ENCODE assay signal across 8 mouse cellular contexts in the genomic region with DNA sequence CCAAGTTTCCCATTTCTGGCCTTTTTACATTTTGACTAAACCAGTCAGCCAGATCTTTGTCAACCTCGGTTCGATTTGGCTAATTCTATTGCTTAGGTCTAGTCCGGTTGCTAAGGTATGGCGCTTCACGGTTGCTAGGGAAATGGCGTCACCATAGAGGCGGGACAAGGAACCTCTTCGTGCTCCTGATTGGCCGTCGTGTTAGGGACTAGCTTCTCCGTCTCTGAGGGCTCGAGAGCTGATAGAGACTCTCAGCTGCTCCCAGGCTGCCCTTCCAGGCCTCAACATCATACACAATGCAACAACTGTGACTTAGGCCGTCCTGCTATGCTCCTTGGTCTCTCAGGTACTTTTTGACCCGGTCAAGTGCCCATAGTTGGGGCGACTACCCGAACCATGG. TPM values are rescaled to one million over a fixed set of nuclear protein-coding genes. Genes with fewer than 3 reads are reported as not detected.
DNase-seq lines count a peak whose midpoint lies in the region; ATAC-seq lines count a peak whose summit lies in the region.

Fkbpl (plus strand) TSS at position 157 of the 400 bp plus-strand sequence.

- H3K9me3 ChIP-seq in hindbrain, embryonic 11.5 days (ENCODE audit: control insufficient read depth, low read length) = no peaks in the 10 kb centered on the region

- no peaks in the 10 kb centered on the region for H3K27me3 ChIP-seq in hindbrain, embryonic 11.5 days (ENCODE audit: control insufficient read depth, insufficient read depth, low read length)

- peak within 1 kb of the TSS; percentile 69 for H3K4me2 ChIP-seq in hindbrain, embryonic 11.5 days (replicated peaks; ENCODE audit: low read depth, low read length)

- 1% methylated on average over 16 of the region's 16 CpGs for WGBS in hindbrain, embryonic 11.5 days

- peak within 1 kb of the TSS; percentile 59 for H3K4me3 ChIP-seq in hindbrain, embryonic 11.5 days (ENCODE audit: low read depth, low read length)

- 0 out of 2 replicates have a peak, but pooled peaks cover 4% of the 10 kb centered on the region for H3K36me3 ChIP-seq in hindbrain, embryonic 11.5 days (ENCODE audit: control insufficient read depth, insufficient read depth, low read length)

- peak; percentile 78 for ATAC-seq in hindbrain, embryonic 11.5 days (ENCODE audit: low FRiP score)

- peak within 1 kb of the TSS; percentile 70 for H3K9ac ChIP-seq in hindbrain, embryonic 11.5 days (ENCODE audit: low read depth, low read length)

- H3K4me1 ChIP-seq in hindbrain, embryonic 11.5 days (replicated peaks; ENCODE audit: control insufficient read depth, insufficient read depth, low read length) = no peaks in the 10 kb centered on the region; the same call in 1 of the 2 replicates

- H3K27ac ChIP-seq in hindbrain, embryonic 11.5 days (ENCODE audit: low read depth, low read length) = 0 out of 2 replicates have a peak within 1 kb of the TSS, but pooled peaks have one; percentile 31

- peak; percentile 99 for DNase-seq in MN1 (ENCODE audit: low spot score)
- peak; percentile 99 for DNase-seq in cerebellum, adult 9-10 months
- DNase-seq in frontal cortex, adult 2 months (ENCODE audit: extremely low spot score in 1 of 2, low spot score in 1 of 2) = peak; percentile 97 to 99
- peak; percentile 96 for DNase-seq in hindbrain, embryonic 11.5 days (ENCODE audit: low spot score)
- DNase-seq in layer of hippocampus, postnatal 10 days (ENCODE audit: low spot score in 2 of 2) = peak; percentile 96
- DNase-seq in lung, postnatal 10 days = peak; percentile 98
- DNase-seq in ovary, postnatal 36 days (ENCODE audit: low spot score) = peak; percentile 89
- peak; percentile 97 for DNase-seq in thymus, postnatal 25 days

RNA-seq across cellular contexts. Expression of gene Fkbpl, which starts in this region (rescaled TPM):
- 6.7 and 7.9 TPM in 2 replicates for polyA plus RNA-seq in frontal cortex, adult 2 months (2012; rRNA removed)
- 16.4 and 17.2 TPM in 2 replicates for polyA plus RNA-seq in hindbrain, embryonic 11.5 days (2014; fragmentation: Nextera tagmentation; extraction: Ambion mirVana)
- 10 to 100 TPM; 11.8 to 14.8 TPM for total RNA-seq in layer of hippocampus, postnatal 10 days (2021)

Comparison
In these comparisons a context has a peak if more than half of its experiments do, and no peak if none do; other contexts are left out.
1. Peak in every context shown above with its lines: DNase-seq, ATAC-seq, H3K4me3 ChIP-seq and H3K27ac ChIP-seq.